Mouse (Mus musculus) limb, embryonic 14.5 days (tissue): ENCODE results near the gene Prss46. TPM values are rescaled to one million over a fixed set of nuclear protein-coding genes. Genes with fewer than 3 reads are reported as not detected.
A peak's percentile ranks its signal among the peaks of the same experiment; 100 is the strongest.

Source experiments
- ATAC-seq: fragments of 200-750 bp; cut with Nextera tagmentation; 2 replicates; pipeline ENCODE4 v1.8.0; 2017; ENCODE audit warnings: low read depth, moderate number of reproducible peaks, moderate TSS enrichment; ENCODE audit not compliant: low FRiP score
- DNase-seq: peaks from one replicate; pipeline ENCODE4 v3.0.0-alpha.2; 2015; ENCODE audit warnings: low spot score
- H3K27ac ChIP-seq: fragments of 300-500 bp; sonication (generic); replicated peaks from 2 replicates; pipeline ENCODE4 v1.5.1; 2014; ENCODE audit warnings: low read depth, mild to moderate bottlenecking, low read length, moderate library complexity, mixed read lengths
- H3K27me3 ChIP-seq: fragments of 300-500 bp; sonication (generic); 2 replicates; pipeline ENCODE4 v1.6.1; 2014; ENCODE audit warnings: low read length, mixed read lengths; ENCODE audit not compliant: control insufficient read depth, insufficient read depth
- H3K36me3 ChIP-seq: fragments of 300-500 bp; sonication (generic); 2 replicates; pipeline ENCODE4 v1.6.1; 2014; ENCODE audit warnings: mild to moderate bottlenecking, low read length, moderate library complexity, mixed read lengths; ENCODE audit not compliant: control insufficient read depth, insufficient read depth
- H3K4me1 ChIP-seq: fragments of 300-500 bp; sonication (generic); 2 replicates; pipeline ENCODE4 v1.6.1; 2014; ENCODE audit warnings: antibody characterized with exemption, low read length, mixed read lengths; ENCODE audit not compliant: control insufficient read depth, insufficient read depth
- H3K4me2 ChIP-seq: fragments of 300-500 bp; sonication (generic); replicated peaks from 2 replicates; pipeline ENCODE4 v1.6.1; 2014; ENCODE audit warnings: low read depth, mild to moderate bottlenecking, low read length, moderate library complexity; ENCODE audit not compliant: severe bottlenecking
- H3K4me3 ChIP-seq: fragments of 300-500 bp; sonication (generic); replicated peaks from 2 replicates; pipeline ENCODE4 v1.5.1; 2014; ENCODE audit warnings: low read length
- H3K9ac ChIP-seq: fragments of 300-500 bp; sonication (generic); 2 replicates; pipeline ENCODE4 v1.6.1; 2014; ENCODE audit warnings: mild to moderate bottlenecking, low read depth, low read length, moderate library complexity; ENCODE audit not compliant: severe bottlenecking
- H3K9me3 ChIP-seq: fragments of 300-500 bp; sonication (generic); 2 replicates; pipeline ENCODE4 v1.6.1; 2016; ENCODE audit warnings: low read length; ENCODE audit not compliant: control insufficient read depth
- POLR2A ChIP-seq: fragments of 200-500 bp; IDR thresholded peaks from 2 replicates; pipeline ENCODE4 v1.8.0; 2012; ENCODE audit warnings: inconsistent platforms, mild to moderate bottlenecking, moderate library complexity, borderline replicate concordance; ENCODE audit not compliant: insufficient read depth, insufficient read length; ENCODE audit errors: extremely low read depth
- WGBS: fragments of 180-500 bp; shearing (Covaris S2); extraction: QIAGEN DNeasy Blood & Tissue Kit; methylation state at CpG from one replicate; pipeline ENCODE4 v1.1.7; 2014; 5-methylcytosine and 5-hydroxymethylcytosine counted together
- polyA plus RNA-seq, 2 experiments: library from polyadenylated mRNA; depleted of rRNA in 1 of 2; stranded (reverse) in 1 of 2; unstranded in 1 of 2; fragments of >200 nt; fragmentation: Nextera tagmentation in 1 of 2; extraction: Ambion mirVana in 1 of 2; gene quantifications; 2 replicates each; pipeline versions ENCODE4 v1.2.1 to v1.2.3; 2012 to 2014

Prss46 gene
- polyA plus RNA-seq, 2 experiments, result not detected

GRCm38 (mm10) chr9:110880772-110881171 lies 36.5 kb downstream of the Prss46 start:
- H3K9me3 ChIP-seq, result no peaks in the 10 kb centered on the region
- H3K27me3 ChIP-seq, result peaks cover 11% of the 10 kb centered on the region; the same call in 1 of the 2 replicates
- H3K4me3 ChIP-seq, result peak overlapping the region; percentile 58
- peak overlapping the region; percentile 93 for H3K4me2 ChIP-seq
- H3K9ac ChIP-seq, result peak overlapping the region; percentile 57; the same call in 1 of the 2 replicates
- no peak for DNase-seq
- no peak for ATAC-seq
- TF ChIP-seq POLR2A, result no peak
- H3K4me1 ChIP-seq, result peaks cover 12% of the 10 kb centered on the region; the same call in 1 of the 2 replicates
- no peaks in the 10 kb centered on the region for H3K36me3 ChIP-seq
- H3K27ac ChIP-seq, result no peak overlapping the region
- 68% methylated on average over 4 of the region's 4 CpGs for WGBS

- no peak for DNase-seq
- no peak overlapping the region for H3K9ac ChIP-seq
- H3K4me1 ChIP-seq, result peaks cover 12% of the 10 kb centered on the region; the same call in 1 of the 2 replicates
- H3K4me2 ChIP-seq, result no peak overlapping the region
- 61% methylated on average over 7 of the region's 7 CpGs for WGBS
- no peaks in the 10 kb centered on the region for H3K36me3 ChIP-seq
- no peak for TF ChIP-seq POLR2A
- no peak overlapping the region for H3K27ac ChIP-seq
- no peak for ATAC-seq
- peaks cover 11% of the 10 kb centered on the region; the same call in 1 of the 2 replicates for H3K27me3 ChIP-seq
- H3K9me3 ChIP-seq, result no peaks in the 10 kb centered on the region
- no peak overlapping the region for H3K4me3 ChIP-seq
Measured at GRCm38 (mm10) chr9:110881953-110882352, 37.6 kb downstream of the Prss46 start.

GRCm38 (mm10) chr9:110887388-110888303 lies 43.3 kb downstream of the Prss46 start:
- H3K4me2 ChIP-seq, result no peak overlapping the region
- no peak for ATAC-seq
- 59% methylated on average over 9 of the region's 9 CpGs for WGBS

GRCm38 (mm10) chr9:110888935-110889334 lies 44.6 kb downstream of the Prss46 start:
- no peaks in the 10 kb centered on the region for H3K27me3 ChIP-seq
- H3K27ac ChIP-seq, result no peak overlapping the region
- no peaks in the 10 kb centered on the region for H3K9me3 ChIP-seq
- H3K4me1 ChIP-seq, result no peaks in the 10 kb centered on the region
- no peak overlapping the region for H3K4me3 ChIP-seq
- no peaks in the 10 kb centered on the region for H3K36me3 ChIP-seq
- no peak for ATAC-seq
- H3K9ac ChIP-seq, result no peak overlapping the region
- no peak for TF ChIP-seq POLR2A
- H3K4me2 ChIP-seq, result no peak overlapping the region
- WGBS, result 86% methylated on average over 14 of the region's 14 CpGs
- no peak for DNase-seq

More at GRCm38 (mm10) chr9:110887388-110888303, 43.3 kb downstream of the Prss46 start:
- no peak overlapping the region for H3K27ac ChIP-seq
- H3K4me1 ChIP-seq, result no peaks in the 10 kb centered on the region
- no peaks in the 10 kb centered on the region for H3K27me3 ChIP-seq
- DNase-seq, result no peak
- TF ChIP-seq POLR2A, result no peak
- H3K36me3 ChIP-seq, result no peaks in the 10 kb centered on the region
- no peak overlapping the region for H3K9ac ChIP-seq
- no peaks in the 10 kb centered on the region for H3K9me3 ChIP-seq
- no peak overlapping the region for H3K4me3 ChIP-seq

- Histone ChIP-seq H3K36me3 (no peaks in the 10 kb centered on the region), H3K9me3 (no peaks in the 10 kb centered on the region), H3K4me2 (no peak overlapping the region), H3K4me1 (no peaks in the 10 kb centered on the region), H3K4me3 (no peak overlapping the region), H3K9ac (no peak overlapping the region), H3K27ac (no peak overlapping the region), H3K27me3 (no peaks in the 10 kb centered on the region)
- DNase-seq (no peak), ATAC-seq (no peak)
- 12% methylated on average over 19 of the region's 21 CpGs for WGBS
- TF ChIP-seq POLR2A, result no peak
Measured at GRCm38 (mm10) chr9:110890026-110890783, 45.9 kb downstream of the Prss46 start.
